Mouse (Mus musculus) myocyte (in vitro differentiated cells): Measurements from ENCODE around the gene Cnpy2. TPM values are rescaled to one million over a fixed set of nuclear protein-coding genes. Genes with fewer than 3 reads are reported as not detected.

Source experiments
- H3K27me3 ChIP-seq: one replicate; pipeline ENCODE4 v1.6.1; 2011; ENCODE audit not compliant: control insufficient read depth, insufficient read depth, insufficient read length
- H3K36me3 ChIP-seq: one replicate; pipeline ENCODE4 v1.6.1; 2011; ENCODE audit not compliant: control insufficient read depth, insufficient read depth
- H3K4me2 ChIP-seq: one replicate; pipeline ENCODE4 v1.6.1; 2011; ENCODE audit warnings: low read depth, control low read depth
- H3K4me3 ChIP-seq: one replicate; pipeline ENCODE4 v1.5.1; 2011; ENCODE audit warnings: mild to moderate bottlenecking, control low read depth, moderate library complexity
- H3K79me2 ChIP-seq: one replicate; pipeline ENCODE4 v1.6.1; 2011; ENCODE audit not compliant: control insufficient read depth, insufficient read depth
- H3ac ChIP-seq: one replicate; pipeline ENCODE4 v1.6.1; 2011; ENCODE audit not compliant: control insufficient read depth, insufficient read length
- CEBPB ChIP-seq: IDR thresholded peaks from 2 replicates; pipeline ENCODE4 v1.6.1; 2011; ENCODE audit warnings: mild to moderate bottlenecking, moderate library complexity; ENCODE audit not compliant: poor library complexity, insufficient read depth, severe bottlenecking
- E2F4 ChIP-seq: IDR thresholded peaks from one replicate; pipeline ENCODE4 v1.6.1; 2011; ENCODE audit warnings: mild to moderate bottlenecking, control low read depth, moderate library complexity; ENCODE audit not compliant: insufficient read depth
- MAX ChIP-seq: IDR thresholded peaks from one replicate; pipeline ENCODE4 v1.6.1; 2011; ENCODE audit warnings: low read depth, mild to moderate bottlenecking, control low read depth
- MYOD1 ChIP-seq, 3 experiments: IDR thresholded peaks; one replicate each; pipeline ENCODE4 v1.6.1; 2011; ENCODE audit warnings: control low read depth in 2 of 3, low read depth in 2 of 3, mild to moderate bottlenecking in 2 of 3, moderate library complexity in 1 of 3; ENCODE audit not compliant: insufficient read length in 2 of 3, control insufficient read depth in 1 of 3
- MYOG ChIP-seq, 3 experiments: IDR thresholded peaks; one replicate each; pipeline ENCODE4 v1.6.1; 2011; ENCODE audit warnings: control low read depth in 2 of 3, low read depth in 2 of 3, mild to moderate bottlenecking in 2 of 3; ENCODE audit not compliant: insufficient read length in 2 of 3, control insufficient read depth in 1 of 3, insufficient read depth in 1 of 3
- POLR2A ChIP-seq: IDR thresholded peaks from one replicate; pipeline ENCODE4 v1.6.1; 2011; ENCODE audit warnings: low read depth, mild to moderate bottlenecking, control low read depth, moderate library complexity; ENCODE audit not compliant: insufficient read length
- POLR2AphosphoS2 ChIP-seq: IDR thresholded peaks from one replicate; pipeline ENCODE4 v1.6.1; 2011; ENCODE audit warnings: low read depth, control low read depth; ENCODE audit not compliant: insufficient read length
- REST ChIP-seq: IDR thresholded peaks from one replicate; pipeline ENCODE4 v1.6.1; 2011; ENCODE audit warnings: mild to moderate bottlenecking, control low read depth, moderate library complexity; ENCODE audit not compliant: insufficient read depth, insufficient read length
- SRF ChIP-seq: IDR thresholded peaks from one replicate; pipeline ENCODE4 v1.6.1; 2011; ENCODE audit warnings: low read depth; ENCODE audit not compliant: control insufficient read depth, insufficient read length
- TCF12 ChIP-seq: IDR thresholded peaks from one replicate; pipeline ENCODE4 v1.6.1; 2011; ENCODE audit warnings: mild to moderate bottlenecking, control low read depth; ENCODE audit not compliant: poor library complexity, insufficient read depth, severe bottlenecking
- TCF3 ChIP-seq: IDR thresholded peaks from one replicate; pipeline ENCODE4 v1.6.1; 2011; ENCODE audit warnings: low read depth, control low read depth; ENCODE audit not compliant: insufficient read length
- USF1 ChIP-seq: IDR thresholded peaks from one replicate; pipeline ENCODE4 v1.6.1; 2011; ENCODE audit warnings: low read depth, mild to moderate bottlenecking, control low read depth, moderate library complexity
- polyA plus RNA-seq: library from polyadenylated mRNA; unstranded; fragments of >200 nt; fragmentation: generic; extraction: Trizol; gene quantifications from one replicate; pipeline ENCODE4 v1.2.1, GENCODE M21; 2012; ENCODE audit warnings: missing spikeins

Gene Cnpy2
- polyA plus RNA-seq, 1 experiment: 91.8 TPM

DNA sequence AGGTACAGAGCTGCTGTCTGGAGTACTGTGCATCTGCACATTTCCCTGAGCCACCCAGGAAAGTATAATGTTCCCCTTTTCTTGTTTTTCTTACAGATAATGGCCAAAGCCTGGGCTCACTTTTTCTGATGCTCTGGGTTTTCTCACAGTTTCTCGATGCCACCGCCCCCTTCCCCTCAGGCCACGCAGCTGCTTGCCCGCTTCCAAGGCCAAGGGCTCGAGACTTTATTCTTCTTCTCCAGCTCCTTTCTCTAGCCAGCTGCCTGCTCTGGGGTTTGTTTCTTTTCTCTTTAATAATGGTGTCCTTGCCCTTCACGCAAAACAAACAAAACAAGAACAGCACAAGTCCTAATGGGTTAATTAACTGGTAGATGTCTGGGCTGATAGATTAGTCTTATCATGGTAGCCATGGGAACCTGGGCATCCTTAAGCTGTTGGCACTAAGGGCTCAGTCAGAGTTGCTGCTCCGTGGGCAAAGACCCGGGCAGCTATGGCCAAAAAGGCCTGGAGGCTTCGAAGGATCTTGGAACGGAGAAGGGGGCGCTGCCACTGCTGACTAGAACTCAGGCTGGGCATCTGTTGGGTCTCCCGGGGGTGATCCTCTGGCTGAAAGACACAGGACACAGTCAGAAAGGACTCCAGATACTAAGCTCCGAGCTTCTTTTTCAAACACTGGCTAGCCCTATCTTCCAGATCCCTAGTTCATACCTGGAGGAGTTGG is 25.7 kb upstream of the Cnpy2 start:
- TF ChIP-seq USF1: no peak
- no peak for TF ChIP-seq SRF
- no peak for TF ChIP-seq CEBPB
- no peak for TF ChIP-seq MAX
- no peak for TF ChIP-seq POLR2A
- TF ChIP-seq TCF12: no peak
- TF ChIP-seq MYOG (IDR thresholded peaks at IDR 0.05; ENCODE audit: control insufficient read depth in 1 of 3, insufficient read depth in 1 of 3, insufficient read length in 2 of 3, low read depth in 2 of 3): no peak
- no peak for TF ChIP-seq E2F4
- TF ChIP-seq REST: no peak
- no peak for TF ChIP-seq POLR2AphosphoS2
- no peak for TF ChIP-seq TCF3
- no peak for TF ChIP-seq MYOD1 (IDR thresholded peaks at IDR 0.05; ENCODE audit: control insufficient read depth in 1 of 3, insufficient read length in 2 of 3, low read depth in 2 of 3)
- no peaks in the 10 kb centered on the region for H3K79me2 ChIP-seq
- no peak overlapping the region for H3K4me3 ChIP-seq
- H3K36me3 ChIP-seq: no peaks in the 10 kb centered on the region
- no peak overlapping the region for H3ac ChIP-seq
- no peak overlapping the region for H3K4me2 ChIP-seq
- H3K27me3 ChIP-seq: no peaks in the 10 kb centered on the region

- H3ac ChIP-seq: no peak overlapping the region
- no peak overlapping the region for H3K4me3 ChIP-seq
- no peaks in the 10 kb centered on the region for H3K36me3 ChIP-seq
- TF ChIP-seq TCF3 (no peak), E2F4 (no peak), MAX (no peak), REST (no peak), CEBPB (no peak), POLR2A (no peak), USF1 (no peak), POLR2AphosphoS2 (no peak), MYOG (IDR thresholded peaks at IDR 0.05; ENCODE audit: control insufficient read depth in 1 of 3, insufficient read depth in 1 of 3, insufficient read length in 2 of 3, low read depth in 2 of 3) (no peak), SRF (no peak), MYOD1 (IDR thresholded peaks at IDR 0.05; ENCODE audit: control insufficient read depth in 1 of 3, insufficient read length in 2 of 3, low read depth in 2 of 3) (no peak), TCF12 (no peak)
- no peak overlapping the region for H3K4me2 ChIP-seq
- no peaks in the 10 kb centered on the region for H3K79me2 ChIP-seq
- no peaks in the 10 kb centered on the region for H3K27me3 ChIP-seq
Measured at GRCm38 (mm10) chr10:128297221-128297620, 25.0 kb upstream of the Cnpy2 start.

DNA sequence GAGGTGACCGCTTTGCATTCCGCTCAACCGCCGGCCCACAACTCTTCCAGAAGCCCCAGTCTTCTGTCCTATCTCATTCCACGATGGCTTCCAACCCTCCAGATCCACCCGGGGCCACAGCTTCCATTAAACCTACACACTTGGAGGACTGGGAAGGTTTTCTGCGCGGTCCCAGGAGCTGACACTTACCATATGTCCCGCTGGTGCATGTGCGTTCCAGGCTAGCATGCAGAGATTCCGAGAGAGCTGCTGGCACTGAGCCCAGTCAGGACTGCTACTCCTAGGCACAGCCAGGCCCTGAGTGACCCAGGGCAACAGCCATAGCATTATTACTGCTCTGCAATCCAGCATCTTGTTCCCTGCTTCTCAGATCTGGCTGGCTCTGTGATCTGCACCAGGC is 24.6 kb upstream of the Cnpy2 start:
- H3K27me3 ChIP-seq: no peaks in the 10 kb centered on the region
- no peak overlapping the region for H3K4me2 ChIP-seq
- peaks cover 4% of the 10 kb centered on the region for H3K79me2 ChIP-seq
- no peak overlapping the region for H3ac ChIP-seq
- TF ChIP-seq TCF12 (no peak), SRF (no peak), E2F4 (no peak), POLR2AphosphoS2 (no peak), MYOD1 (IDR thresholded peaks at IDR 0.05; ENCODE audit: control insufficient read depth in 1 of 3, insufficient read length in 2 of 3, low read depth in 2 of 3) (no peak), POLR2A (no peak), MAX (no peak), TCF3 (no peak), MYOG (IDR thresholded peaks at IDR 0.05; ENCODE audit: control insufficient read depth in 1 of 3, insufficient read depth in 1 of 3, insufficient read length in 2 of 3, low read depth in 2 of 3) (no peak), USF1 (no peak)
- no peaks in the 10 kb centered on the region for H3K36me3 ChIP-seq
- no peak overlapping the region for H3K4me3 ChIP-seq

DNA sequence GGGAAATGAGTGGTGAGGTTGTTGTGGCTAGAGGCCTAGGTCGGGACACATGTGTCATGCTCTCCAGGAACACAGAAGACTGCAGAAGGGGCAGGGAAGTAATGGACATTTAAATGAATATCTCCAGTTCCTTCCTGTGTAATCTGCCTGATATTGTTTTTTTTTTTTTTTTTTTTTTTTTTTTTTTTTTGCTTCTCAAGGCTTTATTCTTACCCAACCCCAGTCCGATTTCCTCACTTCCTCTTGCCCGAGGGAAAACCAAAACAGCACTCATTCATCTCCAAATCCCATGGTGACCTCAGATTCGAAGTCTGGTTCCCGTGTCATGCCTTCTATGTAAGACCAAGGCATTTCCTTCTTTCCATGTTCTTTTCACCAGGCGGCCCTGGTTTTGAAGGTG is 24.0 kb upstream of the Cnpy2 start:
- H3K4me3 ChIP-seq: no peak overlapping the region
- no peaks in the 10 kb centered on the region for H3K27me3 ChIP-seq
- H3K36me3 ChIP-seq: no peaks in the 10 kb centered on the region
- TF ChIP-seq E2F4: no peak
- no peak for TF ChIP-seq USF1
- TF ChIP-seq MYOD1 (IDR thresholded peaks at IDR 0.05; ENCODE audit: control insufficient read depth in 1 of 3, insufficient read length in 2 of 3, low read depth in 2 of 3): no peak
- no peak for TF ChIP-seq MAX
- no peak for TF ChIP-seq REST
- no peak for TF ChIP-seq POLR2AphosphoS2
- no peak for TF ChIP-seq MYOG (IDR thresholded peaks at IDR 0.05; ENCODE audit: control insufficient read depth in 1 of 3, insufficient read depth in 1 of 3, insufficient read length in 2 of 3, low read depth in 2 of 3)
- no peak for TF ChIP-seq CEBPB
- TF ChIP-seq SRF: no peak
- no peak for TF ChIP-seq TCF3
- no peak for TF ChIP-seq POLR2A
- no peak for TF ChIP-seq TCF12
- no peak overlapping the region for H3K4me2 ChIP-seq
- no peak overlapping the region for H3ac ChIP-seq
- H3K79me2 ChIP-seq: peaks cover 5% of the 10 kb centered on the region
